Mouse (Mus musculus) liver, embryonic 11.5 days (tissue): ENCODE measurements at regions not wholly inside any gene's neighbourhood (a gene's known extent, or its start where the extent isn't known, plus 50 kb on each side); places are given as distances from the start of the nearest gene placed in this dataset.

Source experiments
- ATAC-seq: fragments of 200-750 bp; cut with Nextera tagmentation; replicated peaks from 2 replicates; pipeline ENCODE4 v1.8.0; 2017; ENCODE audit warnings: moderate number of reproducible peaks, mild to moderate bottlenecking, moderate TSS enrichment, moderate library complexity; ENCODE audit not compliant: low FRiP score
- DNase-seq: peaks from one replicate; pipeline ENCODE4 v3.0.0-alpha.2; 2017; ENCODE audit warnings: low spot score
- H3K27ac ChIP-seq: fragments of 300-500 bp; sonication (generic); 2 replicates; pipeline ENCODE4 v1.5.1; 2014; ENCODE audit warnings: mild to moderate bottlenecking, low read depth, low read length, control low read depth
- H3K27me3 ChIP-seq: fragments of 300-500 bp; sonication (generic); replicated peaks from 2 replicates; pipeline ENCODE4 v1.6.1; 2014; ENCODE audit warnings: low read length, mixed read lengths; ENCODE audit not compliant: control insufficient read depth, insufficient read depth
- H3K36me3 ChIP-seq: fragments of 300-500 bp; sonication (generic); 2 replicates; pipeline ENCODE4 v1.6.1; 2014; ENCODE audit warnings: mild to moderate bottlenecking, low read length, moderate library complexity, mixed read lengths; ENCODE audit not compliant: control insufficient read depth, insufficient read depth
- H3K4me1 ChIP-seq: fragments of 300-500 bp; sonication (generic); replicated peaks from 2 replicates; pipeline ENCODE4 v1.6.1; 2014; ENCODE audit warnings: low read length, mixed read lengths; ENCODE audit not compliant: control insufficient read depth, insufficient read depth
- H3K4me2 ChIP-seq: fragments of 300-500 bp; sonication (generic); 2 replicates; pipeline ENCODE4 v1.6.1; 2014; ENCODE audit warnings: mild to moderate bottlenecking, control low read depth, moderate library complexity
- H3K4me3 ChIP-seq: fragments of 300-500 bp; sonication (generic); 2 replicates; pipeline ENCODE4 v1.5.1; 2014; ENCODE audit warnings: low read depth, low read length, control low read depth
- H3K9ac ChIP-seq: fragments of 300-500 bp; sonication (generic); 2 replicates; pipeline ENCODE4 v1.6.1; 2014; ENCODE audit warnings: low read depth, low read length, control low read depth
- H3K9me3 ChIP-seq: fragments of 300-500 bp; sonication (generic); 2 replicates; pipeline ENCODE4 v1.6.1; 2016; ENCODE audit warnings: low read length, inconsistent platforms, mixed read lengths; ENCODE audit not compliant: control insufficient read depth
- WGBS: fragments of 180-500 bp; shearing (Covaris S2); extraction: QIAGEN DNeasy Blood & Tissue Kit; methylation state at CpG from one replicate; pipeline ENCODE4 v1.1.7; 2014; 5-methylcytosine and 5-hydroxymethylcytosine counted together

DNA sequence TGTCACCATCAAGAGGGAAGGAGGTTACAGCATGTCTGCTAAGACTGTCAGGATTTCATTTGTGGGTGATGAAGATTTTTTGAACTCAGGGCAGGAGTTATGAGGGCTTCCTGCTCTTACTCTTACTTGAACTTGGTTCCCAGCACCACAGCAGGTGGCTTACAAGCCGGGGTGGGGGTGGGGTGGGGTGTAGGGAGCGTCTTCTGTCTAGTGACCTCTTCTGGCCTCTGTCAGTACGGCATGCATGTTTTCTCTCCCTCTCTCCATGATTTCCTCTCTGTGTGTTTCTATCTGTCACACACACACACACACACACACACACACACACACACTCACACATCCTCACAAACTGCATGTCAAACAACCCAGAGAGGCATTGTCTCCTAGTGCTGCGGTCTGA is 64.5 kb upstream of the Pias1 start:
- Histone ChIP-seq H3K9ac (no peak overlapping the region), H3K4me1 (no peaks in the 10 kb centered on the region), H3K36me3 (no peaks in the 10 kb centered on the region), H3K4me3 (no peak overlapping the region), H3K9me3 (no peaks in the 10 kb centered on the region), H3K27ac (no peak overlapping the region), H3K4me2 (no peak overlapping the region), H3K27me3 (no peaks in the 10 kb centered on the region)
- WGBS: 51% methylated on average over 4 of the region's 4 CpGs
- DNase-seq (no peak), ATAC-seq (no peak)

DNA sequence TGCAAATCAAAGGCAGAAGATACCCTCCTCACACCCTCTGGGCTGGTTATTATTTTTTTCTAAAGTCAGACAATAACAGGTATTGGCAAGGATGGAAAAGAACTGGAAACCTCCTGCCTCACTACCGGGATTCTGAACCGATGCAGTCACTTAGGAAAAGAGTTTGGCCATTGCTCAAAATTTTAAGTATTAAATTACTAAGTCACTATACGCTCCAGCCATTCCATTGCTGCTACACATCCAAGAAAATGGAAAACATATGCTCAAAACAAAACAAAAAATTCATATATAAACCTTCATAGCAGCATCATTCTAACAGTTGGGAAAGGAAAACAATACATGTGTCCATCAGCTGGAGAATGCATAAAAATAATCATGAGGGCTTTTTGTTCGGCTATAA is 63.9 kb upstream of the Pias1 start:
- no peak for ATAC-seq
- Histone ChIP-seq H3K4me3 (no peak overlapping the region), H3K4me2 (no peak overlapping the region), H3K9me3 (no peaks in the 10 kb centered on the region), H3K4me1 (no peaks in the 10 kb centered on the region), H3K27me3 (no peaks in the 10 kb centered on the region), H3K9ac (no peak overlapping the region), H3K27ac (no peak overlapping the region), H3K36me3 (no peaks in the 10 kb centered on the region)
- WGBS: 87% methylated on average over 4 of the region's 4 CpGs
- DNase-seq: no peak

GRCm38 (mm10) chr9:63049290-63049689 is 61.6 kb upstream of the Pias1 start:
- Histone ChIP-seq H3K4me2 (no peak overlapping the region), H3K27me3 (no peaks in the 10 kb centered on the region), H3K36me3 (no peaks in the 10 kb centered on the region), H3K9ac (no peak overlapping the region), H3K27ac (no peak overlapping the region), H3K4me3 (no peak overlapping the region), H3K4me1 (no peaks in the 10 kb centered on the region), H3K9me3 (no peaks in the 10 kb centered on the region)
- DNase-seq: no peak
- no peak for ATAC-seq
- 80% methylated on average over 5 of the region's 5 CpGs for WGBS

GRCm38 (mm10) chr9:63046981-63047380 is 59.3 kb upstream of the Pias1 start:
- H3K4me2 ChIP-seq: no peak overlapping the region
- H3K27me3 ChIP-seq: no peaks in the 10 kb centered on the region
- H3K4me3 ChIP-seq: no peak overlapping the region
- DNase-seq (no peak), ATAC-seq (no peak)
- no peak overlapping the region for H3K9ac ChIP-seq
- H3K4me1 ChIP-seq: no peaks in the 10 kb centered on the region
- 77% methylated on average over 3 of the region's 3 CpGs for WGBS
- no peak overlapping the region for H3K27ac ChIP-seq
- no peaks in the 10 kb centered on the region for H3K9me3 ChIP-seq
- no peaks in the 10 kb centered on the region for H3K36me3 ChIP-seq

GRCm38 (mm10) chr9:63045531-63045930 is 57.8 kb upstream of the Pias1 start:
- Histone ChIP-seq H3K9me3 (no peaks in the 10 kb centered on the region), H3K4me3 (no peak overlapping the region), H3K36me3 (no peaks in the 10 kb centered on the region), H3K27ac (no peak overlapping the region), H3K27me3 (no peaks in the 10 kb centered on the region), H3K9ac (no peak overlapping the region), H3K4me1 (no peaks in the 10 kb centered on the region), H3K4me2 (no peak overlapping the region)
- WGBS: 80% methylated on average over 4 of the region's 4 CpGs
- no peak for ATAC-seq
- DNase-seq: no peak

- H3K4me2 ChIP-seq: no peak overlapping the region
- ATAC-seq: no peak
- 43% methylated on average over 3 of the region's 3 CpGs for WGBS
- no peak overlapping the region for H3K4me3 ChIP-seq
- no peak for DNase-seq
- no peaks in the 10 kb centered on the region for H3K4me1 ChIP-seq
- H3K9me3 ChIP-seq: no peaks in the 10 kb centered on the region
- H3K27me3 ChIP-seq: no peaks in the 10 kb centered on the region
- H3K36me3 ChIP-seq: no peaks in the 10 kb centered on the region
- H3K27ac ChIP-seq: no peak overlapping the region
- no peak overlapping the region for H3K9ac ChIP-seq
Observed at GRCm38 (mm10) chr9:63043304-63043703, 55.6 kb upstream of the Pias1 start.

- no peak for ATAC-seq
- 82% methylated on average over 6 of the region's 6 CpGs for WGBS
- no peaks in the 10 kb centered on the region for H3K36me3 ChIP-seq
- H3K27me3 ChIP-seq: no peaks in the 10 kb centered on the region
- H3K9me3 ChIP-seq: no peaks in the 10 kb centered on the region
- no peak overlapping the region for H3K9ac ChIP-seq
- no peak overlapping the region for H3K4me2 ChIP-seq
- H3K4me1 ChIP-seq: no peaks in the 10 kb centered on the region
- no peak overlapping the region for H3K27ac ChIP-seq
- H3K4me3 ChIP-seq: no peak overlapping the region
- DNase-seq: no peak
Observed at GRCm38 (mm10) chr9:63038031-63038430, 50.3 kb upstream of the Pias1 start.
